Mouse (Mus musculus) cortical plate, adult 2 months (tissue): ENCODE measurements around the gene Wrap73. TPM values are rescaled to one million over a fixed set of nuclear protein-coding genes. Genes with fewer than 3 reads are reported as not detected.

Source experiments
- H3K27ac ChIP-seq: fragments of 200-500 bp; 2 replicates; pipeline ENCODE4 v1.5.1; 2012; ENCODE audit warnings: low read length, control low read depth, inconsistent platforms; ENCODE audit not compliant: insufficient read depth
- H3K4me1 ChIP-seq: fragments of 200-500 bp; 2 replicates; pipeline ENCODE4 v1.6.1; 2011; ENCODE audit warnings: low read length; ENCODE audit not compliant: control insufficient read depth, insufficient read depth
- H3K4me3 ChIP-seq: fragments of 200-500 bp; 2 replicates; pipeline ENCODE4 v1.5.1; 2011; ENCODE audit warnings: mild to moderate bottlenecking, low read length, control low read depth; ENCODE audit not compliant: insufficient read depth
- CTCF ChIP-seq: fragments of 200-500 bp; IDR thresholded peaks from 2 replicates; pipeline ENCODE4 v1.5.1; 2011; ENCODE audit warnings: mild to moderate bottlenecking, control low read depth, low read length; ENCODE audit not compliant: insufficient read depth; ENCODE audit errors: extremely low read depth
- POLR2A ChIP-seq: fragments of 200-500 bp; IDR thresholded peaks from 2 replicates; pipeline ENCODE4 v1.6.1; 2011; ENCODE audit warnings: mild to moderate bottlenecking, low read length, control low read depth; ENCODE audit not compliant: insufficient read depth; ENCODE audit errors: extremely low read depth
- polyA plus RNA-seq: library from polyadenylated mRNA; depleted of rRNA; stranded (reverse); fragments of >200 nt; gene quantifications from 2 replicates; pipeline ENCODE4 v1.2.3, GENCODE M21; 2012; rRNA removed

Gene Wrap73
- polyA plus RNA-seq = 34.3 and 35.7 TPM in 2 replicates

DNA sequence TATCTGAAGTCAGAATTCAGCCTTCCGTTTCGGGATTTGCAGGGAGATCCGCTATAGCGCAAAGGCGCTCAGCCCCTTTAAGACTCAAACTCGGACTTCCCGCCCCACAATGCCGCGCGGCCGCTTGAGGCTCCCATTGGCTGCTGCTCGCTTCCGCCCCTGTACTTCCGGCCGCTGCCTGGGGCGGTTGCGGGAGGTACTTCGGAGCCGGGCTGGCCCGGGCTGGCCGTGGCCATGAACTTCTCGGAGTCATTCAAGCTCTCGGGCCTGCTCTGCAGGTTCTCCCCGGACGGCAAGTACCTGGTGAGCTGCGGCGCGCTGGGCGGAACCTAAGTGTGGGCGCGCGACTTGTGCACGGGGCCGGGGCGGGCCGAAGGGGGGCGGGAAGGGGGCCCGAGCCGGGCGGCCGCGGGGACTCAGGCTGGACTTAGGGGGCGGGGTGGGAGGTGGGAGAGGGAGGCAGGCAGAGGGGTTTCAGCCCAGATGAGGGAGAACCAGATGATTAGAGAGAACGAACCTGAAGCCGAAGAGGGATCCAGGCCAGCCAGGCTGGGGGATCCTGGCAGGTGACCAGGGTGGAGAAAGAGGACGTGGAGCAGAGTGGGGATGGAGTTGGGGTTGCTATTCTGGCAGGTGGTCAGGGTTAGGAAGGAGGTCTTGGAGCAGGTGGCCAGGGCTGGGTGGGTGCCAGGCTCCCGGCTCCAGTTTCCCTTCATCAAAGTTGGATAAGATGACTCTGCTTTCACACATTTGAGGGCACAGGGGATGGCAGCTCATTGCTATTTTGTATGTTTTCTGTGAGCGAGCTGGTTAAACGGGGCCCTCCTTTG lies at the start of gene Wrap73:
Wrap73 (plus strand) TSS at position 162 of the 830 bp plus-strand sequence.
- H3K27ac ChIP-seq = 0 out of 2 replicates have a peak within 1 kb of the TSS, but pooled peaks have one; percentile 47
- TF ChIP-seq CTCF (no peak), POLR2A (no peak)
- peak within 1 kb of the TSS; percentile 79 for H3K4me3 ChIP-seq

DNA sequence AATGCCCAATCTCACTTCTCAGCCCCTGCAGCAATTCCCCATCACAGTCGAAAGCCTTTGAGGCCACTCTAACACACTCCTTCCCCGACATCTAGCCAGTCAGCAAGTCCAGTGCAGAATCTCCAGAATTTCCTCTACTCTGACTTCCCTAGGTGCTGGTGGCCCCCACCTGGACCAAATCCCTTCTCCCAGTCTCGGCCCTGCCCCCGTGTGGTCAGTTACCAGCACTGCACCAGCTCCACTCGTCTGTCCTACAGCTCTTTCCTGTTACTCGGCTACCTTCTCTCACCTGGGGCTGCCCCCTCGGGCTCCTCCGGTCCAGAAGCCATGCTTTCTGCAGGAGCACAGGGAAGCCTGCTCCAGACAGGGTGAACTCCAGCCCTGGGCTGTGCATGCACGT lies 49.0 kb upstream of the Wrap73 start:
- no peak overlapping the region for H3K4me3 ChIP-seq
- H3K4me1 ChIP-seq = no peaks in the 10 kb centered on the region
- H3K27ac ChIP-seq = no peak overlapping the region
- TF ChIP-seq CTCF (peak; percentile 56), POLR2A (no peak)

More for the DNA sequence above, at the start of gene Wrap73:
- no peaks in the 10 kb centered on the region; the same call in none of the 2 replicates for H3K4me1 ChIP-seq

DNA sequence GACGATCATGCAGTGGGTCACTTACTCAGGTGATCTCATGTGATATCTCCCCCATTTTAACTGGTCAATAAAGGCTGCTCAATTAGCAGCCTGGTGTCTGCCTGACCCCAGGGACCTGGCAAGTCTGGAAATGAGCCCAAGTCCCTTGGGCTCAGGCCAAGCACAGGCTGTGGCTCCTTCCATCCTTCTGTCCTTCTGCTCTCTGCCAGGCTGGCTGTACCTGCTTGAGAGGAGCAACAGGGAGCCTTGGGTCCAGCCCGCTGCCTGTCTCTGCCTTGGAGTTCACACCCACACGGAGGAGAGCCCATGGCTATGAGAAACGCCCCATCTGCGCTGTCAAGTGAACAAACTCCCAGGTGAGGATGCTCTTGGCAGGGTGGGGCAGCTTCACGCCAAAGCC lies 46.1 kb upstream of the Wrap73 start:
- TF ChIP-seq POLR2A (no peak), CTCF (no peak)
- Histone ChIP-seq H3K27ac (no peak overlapping the region), H3K4me1 (no peaks in the 10 kb centered on the region), H3K4me3 (no peak overlapping the region)

DNA sequence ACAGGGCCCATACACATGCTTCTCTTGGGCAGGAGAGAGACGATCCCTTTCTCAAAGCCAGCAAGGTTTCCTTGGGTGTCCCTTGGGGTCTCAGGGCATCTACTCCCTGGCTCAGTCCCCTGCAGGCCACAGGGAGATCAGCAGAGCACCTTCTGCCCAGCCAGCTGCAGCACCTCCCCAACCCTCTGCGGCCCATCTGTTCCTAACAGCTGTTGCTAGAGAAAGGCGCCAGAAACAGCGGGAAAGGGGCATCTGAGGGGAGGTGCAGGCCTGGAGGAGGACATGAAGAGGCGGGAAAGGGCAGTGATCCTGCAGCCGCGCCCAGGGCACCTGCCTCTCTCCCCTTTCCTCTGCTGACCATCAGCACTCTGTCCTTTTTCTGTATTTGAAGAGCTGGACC lies 42.8 kb upstream of the Wrap73 start:
- H3K27ac ChIP-seq = no peak overlapping the region
- no peak overlapping the region for H3K4me3 ChIP-seq
- no peak for TF ChIP-seq CTCF
- peaks cover 1% of the 10 kb centered on the region; the same call in 1 of the 2 replicates for H3K4me1 ChIP-seq

DNA sequence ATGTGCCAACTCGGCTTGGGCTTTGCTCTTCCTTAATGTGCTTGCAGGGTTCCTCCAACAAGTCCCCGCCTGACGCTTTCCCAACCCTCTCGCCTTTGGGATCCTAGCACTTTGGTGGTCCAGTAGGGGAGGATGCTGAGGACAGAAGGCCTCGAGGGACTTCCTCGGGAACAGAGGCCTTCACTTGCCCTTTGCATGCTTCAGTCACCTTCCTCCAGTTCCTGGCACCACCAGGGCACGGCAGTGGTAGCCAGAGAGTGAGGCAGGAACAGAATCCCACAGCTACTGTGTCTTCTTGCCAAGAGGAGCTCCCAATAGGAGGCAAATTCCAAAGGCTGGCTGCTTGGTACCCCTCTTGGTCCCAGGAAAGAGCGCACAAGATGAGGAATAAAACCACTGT lies 38.8 kb upstream of the Wrap73 start:
- TF ChIP-seq CTCF (no peak), POLR2A (no peak)

DNA sequence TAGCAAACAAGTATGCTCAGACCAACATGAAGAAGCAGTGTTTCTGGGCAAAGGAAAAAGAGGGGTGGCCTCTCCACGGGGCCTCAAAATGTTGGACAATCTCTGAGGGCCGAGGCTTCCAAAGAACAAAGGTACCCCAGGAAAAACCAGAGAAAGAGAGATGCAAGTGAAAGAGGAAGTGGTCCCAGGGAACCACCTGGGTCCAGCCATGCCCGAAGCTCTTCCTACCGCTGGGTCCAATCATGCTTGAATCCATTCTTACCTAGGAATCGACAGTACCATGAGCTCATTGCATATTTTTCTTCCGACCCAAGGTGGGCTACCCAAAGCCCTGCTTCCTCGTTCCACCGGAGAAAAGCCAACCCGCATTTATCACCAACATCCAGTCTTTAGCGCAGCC lies 38.3 kb upstream of the Wrap73 start:
- peaks cover 1% of the 10 kb centered on the region; the same call in 1 of the 2 replicates for H3K4me1 ChIP-seq
- no peak for TF ChIP-seq POLR2A
- TF ChIP-seq CTCF = no peak
- H3K4me3 ChIP-seq = no peak overlapping the region
- no peak overlapping the region for H3K27ac ChIP-seq

More for the DNA sequence above, 38.8 kb upstream of the Wrap73 start:
- H3K27ac ChIP-seq = no peak overlapping the region
- no peak overlapping the region for H3K4me3 ChIP-seq
- H3K4me1 ChIP-seq = peaks cover 1% of the 10 kb centered on the region; the same call in 1 of the 2 replicates

DNA sequence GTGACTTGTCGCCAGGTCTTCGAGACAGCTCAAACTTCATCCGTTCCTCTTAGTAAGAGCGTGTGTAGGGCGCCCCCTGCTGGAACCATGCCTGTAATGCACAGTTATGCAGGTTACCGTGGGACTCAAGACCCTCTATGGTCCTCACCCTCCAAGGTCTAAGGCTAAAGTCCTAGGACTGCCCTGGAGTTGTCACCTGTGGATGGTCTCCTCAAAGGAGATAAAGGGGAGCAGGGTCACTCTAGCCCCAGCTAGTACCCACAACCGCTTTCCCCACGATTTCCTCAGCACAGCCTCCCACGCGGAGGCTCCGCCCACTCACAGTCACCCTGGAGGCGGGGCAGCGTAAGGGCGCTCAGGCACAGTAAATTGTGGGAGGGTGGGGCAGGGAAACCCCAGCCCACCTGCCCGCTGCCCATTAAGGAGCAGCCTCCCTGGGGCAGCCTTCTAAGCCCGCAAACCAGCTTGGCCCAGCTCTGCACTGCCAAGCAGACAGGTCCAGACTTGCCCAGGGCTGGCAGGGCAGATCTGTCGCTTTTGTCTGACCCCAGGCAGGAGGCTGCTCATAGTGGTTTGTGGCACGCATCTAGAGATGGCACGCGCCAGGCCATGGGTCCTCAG lies 36.7 kb upstream of the Wrap73 start:
- peak; percentile 91 for TF ChIP-seq CTCF
- TF ChIP-seq POLR2A = no peak
- no peak overlapping the region for H3K4me3 ChIP-seq
- no peak overlapping the region for H3K27ac ChIP-seq

DNA sequence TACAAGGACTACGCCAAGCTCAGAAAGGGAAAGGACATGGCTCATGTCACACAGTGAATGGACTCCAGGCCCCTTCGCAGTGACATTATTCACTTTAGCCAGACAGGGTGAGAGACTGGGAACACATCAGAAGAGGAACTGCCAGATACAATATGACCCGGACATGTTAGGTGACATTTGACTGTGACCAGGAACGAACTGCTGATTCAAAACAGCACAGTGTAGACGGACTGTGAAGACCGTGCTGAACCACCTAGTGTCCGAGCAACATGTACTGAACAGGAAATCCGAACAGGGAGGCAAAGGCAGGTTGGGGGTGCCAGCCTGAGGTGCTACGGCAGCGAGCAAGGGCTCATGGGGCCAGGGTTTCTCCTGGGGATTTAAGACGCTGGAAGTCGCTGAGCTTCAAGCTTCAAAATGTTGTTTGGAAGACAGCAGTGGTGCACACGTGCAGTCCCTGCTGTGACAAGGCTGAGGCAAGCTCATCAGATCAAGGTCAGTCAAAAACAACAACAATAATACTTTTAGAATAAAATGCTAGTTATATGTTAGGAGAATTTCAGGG lies 35.6 kb upstream of the Wrap73 start:
- no peak for TF ChIP-seq POLR2A
- no peak for TF ChIP-seq CTCF
- Histone ChIP-seq H3K4me1 (peaks cover 1% of the 10 kb centered on the region; the same call in 1 of the 2 replicates), H3K4me3 (no peak overlapping the region), H3K27ac (no peak overlapping the region)

More for the DNA sequence above, 36.7 kb upstream of the Wrap73 start:
- H3K4me1 ChIP-seq = peaks cover 1% of the 10 kb centered on the region; the same call in 1 of the 2 replicates

DNA sequence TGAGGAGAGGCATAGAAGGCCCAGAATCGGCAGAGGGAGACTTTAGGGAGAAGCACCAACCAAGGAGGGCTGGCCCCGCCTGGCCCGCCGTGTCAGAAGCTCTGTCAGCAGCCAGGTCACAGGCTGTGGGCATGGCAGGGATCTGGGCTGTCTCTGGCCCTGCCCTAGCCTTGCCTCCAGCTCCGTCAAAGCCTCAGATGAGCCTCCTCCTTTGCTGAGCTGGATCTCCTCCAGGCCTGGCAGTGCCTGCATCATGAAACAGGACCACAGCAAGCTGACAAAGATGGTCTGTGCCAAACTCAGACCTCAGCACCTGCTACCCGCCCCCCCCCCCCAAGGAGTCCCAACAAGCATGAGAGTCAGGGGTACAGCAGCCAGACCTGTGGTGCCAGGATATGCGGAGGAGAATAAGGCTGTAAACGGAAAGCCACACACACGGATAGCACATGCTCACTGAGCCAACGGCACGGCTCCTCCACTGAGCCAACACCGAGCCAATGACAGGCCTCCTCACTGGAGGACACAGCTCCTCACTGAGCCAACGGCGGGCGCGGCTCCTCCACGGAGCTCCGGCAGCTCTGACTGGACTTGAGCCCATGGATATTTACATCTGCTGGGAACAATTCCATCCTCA lies 32.8 kb upstream of the Wrap73 start:
- no peaks in the 10 kb centered on the region for H3K4me1 ChIP-seq
- no peak overlapping the region for H3K4me3 ChIP-seq
- TF ChIP-seq POLR2A = peak; percentile 40; the same call in 1 of the 2 replicates
- TF ChIP-seq CTCF = no peak
- H3K27ac ChIP-seq = no peak overlapping the region
